Mouse (Mus musculus): Measurements from ENCODE around the gene Prkce.

DNA sequence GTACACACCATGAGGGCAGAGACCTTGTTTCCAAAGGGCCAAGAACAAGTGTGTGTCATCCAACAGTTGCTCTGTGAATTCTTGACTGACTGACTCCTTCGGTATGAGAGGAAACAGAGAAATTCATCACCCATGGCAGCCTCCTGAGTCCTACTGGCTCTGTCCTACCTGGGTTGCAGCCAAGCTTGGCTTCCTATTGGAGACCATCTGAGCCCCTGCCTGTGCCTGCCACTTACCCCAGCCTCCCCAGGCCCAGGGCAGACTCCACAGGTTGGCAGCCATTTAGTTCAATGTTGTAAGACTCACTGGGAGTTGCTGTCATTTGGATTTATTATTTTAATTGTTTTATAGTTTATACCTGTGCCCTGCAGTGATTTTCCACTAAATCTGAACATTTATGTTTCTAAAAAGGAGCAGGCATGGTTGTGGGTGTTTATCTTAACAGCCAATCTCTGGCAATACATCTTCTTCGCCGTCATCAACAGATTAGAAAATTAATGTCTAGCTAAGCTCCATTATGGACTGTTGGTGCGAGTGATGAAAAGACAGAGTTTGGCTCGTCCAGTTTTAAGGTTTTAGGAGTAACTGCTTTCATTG is 436.4 kb downstream of the Prkce start:
- no peak for TF ChIP-seq CTCF (IDR thresholded peaks at IDR 0.05; ENCODE audit: borderline replicate concordance, insufficient read depth, low read length)
- no peak for TF ChIP-seq POLR2A (IDR thresholded peaks at IDR 0.05; ENCODE audit: low read depth, low read length)
